In genomic region chr12:108372241-108372640, GRCm38 (mm10) we compare ENCODE assay signal across 13 mouse cellular contexts. TPM values are rescaled to one million over a fixed set of nuclear protein-coding genes. Genes with fewer than 3 reads are reported as not detected.
A peak's percentile ranks its signal among the peaks of the same experiment; 100 is the strongest.
DNase-seq lines count a peak whose midpoint lies in the region; ATAC-seq and TF ChIP-seq lines count a peak whose summit lies in the region.
"Had no signal": no experiment of that assay in that cellular context is flagged by ENCODE, and none has a peak within 500 bp of the region (broad histone marks: within the 10 kb centered on the region; RNA-seq: fewer than 3 reads in every experiment).

No protein-coding gene starts in this region.

- no peak for TF ChIP-seq CTCF in intestine, postnatal 0 days (IDR thresholded peaks at IDR 0.05; ENCODE audit: low read depth)

- no peak overlapping the region for H3K4me2 ChIP-seq in intestine, embryonic 14.5 days (ENCODE audit: low read length)
- H3K4me2 ChIP-seq in intestine, postnatal 0 days (replicated peaks; ENCODE audit: low read depth) = no peak overlapping the region; the same call in 1 of the 2 replicates
- peak overlapping the region; percentile 60 for H3K4me2 ChIP-seq in heart, embryonic 11.5 days
- peak overlapping the region; percentile 81 for H3K4me2 ChIP-seq in myocyte (ENCODE audit: low read depth)

- no peaks in the 10 kb centered on the region for H3K79me2 ChIP-seq in myocyte (ENCODE audit: control insufficient read depth, insufficient read depth)

- H3K36me3 ChIP-seq in intestine, embryonic 14.5 days (ENCODE audit: control insufficient read depth, insufficient read depth, low read length) = no peaks in the 10 kb centered on the region
- H3K36me3 ChIP-seq in intestine, postnatal 0 days (ENCODE audit: control insufficient read depth, insufficient read depth) = no peaks in the 10 kb centered on the region; the same call in 1 of the 2 replicates
- H3K36me3 ChIP-seq in heart, embryonic 11.5 days (ENCODE audit: control insufficient read depth, insufficient read depth, low read length) = no peaks in the 10 kb centered on the region
- no peaks in the 10 kb centered on the region for H3K36me3 ChIP-seq in myocyte (ENCODE audit: control insufficient read depth, insufficient read depth)

- DNase-seq in intestine, embryonic 14.5 days (ENCODE audit: low spot score) = no peak
- DNase-seq in cerebellum, postnatal 10 days = peak; percentile 70 to 73
- DNase-seq in frontal cortex, adult 2 months (ENCODE audit: extremely low spot score in 1 of 2, low spot score in 1 of 2) = no peak
- no peak for DNase-seq in kidney, postnatal 25 days
- no peak for DNase-seq in adrenal gland, adult 8-10 months
- DNase-seq: kidney, adult 11 months; right cerebral cortex, postnatal 4 days; thymus, postnatal 14 days had no signal

- H3K4me1 ChIP-seq in intestine, embryonic 14.5 days (replicated peaks; ENCODE audit: control insufficient read depth, insufficient read depth, low read length) = peaks cover 29% of the 10 kb centered on the region
- no peaks in the 10 kb centered on the region for H3K4me1 ChIP-seq in intestine, postnatal 0 days (replicated peaks; ENCODE audit: control insufficient read depth, insufficient read depth, low read length)
- H3K4me1 ChIP-seq in heart, embryonic 11.5 days (ENCODE audit: control insufficient read depth, insufficient read depth, low read length) = peaks cover 27% of the 10 kb centered on the region

- 82% methylated on average over 17 of the region's 17 CpGs for WGBS in intestine, embryonic 14.5 days
- 88% methylated on average over 17 of the region's 17 CpGs for WGBS in intestine, postnatal 0 days
- 63% methylated on average over 17 of the region's 17 CpGs for WGBS in heart, embryonic 11.5 days (ENCODE audit: insufficient replicate concordance)

- peak overlapping the region; percentile 19; the same call in 1 of the 2 replicates for H3K27ac ChIP-seq in intestine, embryonic 14.5 days (ENCODE audit: low read depth)
- no peak overlapping the region for H3K27ac ChIP-seq in intestine, postnatal 0 days (ENCODE audit: low read depth, low read length)
- peak overlapping the region; percentile 60 for H3K27ac ChIP-seq in heart, embryonic 11.5 days (ENCODE audit: low read depth, low read length)
- H3K27ac ChIP-seq: macrophage had no signal

- H3K9ac ChIP-seq in intestine, embryonic 14.5 days (ENCODE audit: low read length) = no peak overlapping the region
- no peak overlapping the region for H3K9ac ChIP-seq in intestine, postnatal 0 days (ENCODE audit: low read depth, low read length)
- H3K9ac ChIP-seq in heart, embryonic 11.5 days (ENCODE audit: low read depth, low read length) = peak overlapping the region; percentile 4

- H3K9me3 ChIP-seq in intestine, embryonic 14.5 days (ENCODE audit: control insufficient read depth, low read length) = no peaks in the 10 kb centered on the region
- no peaks in the 10 kb centered on the region for H3K9me3 ChIP-seq in intestine, postnatal 0 days (ENCODE audit: control insufficient read depth)
- no peaks in the 10 kb centered on the region for H3K9me3 ChIP-seq in heart, embryonic 11.5 days (replicated peaks; ENCODE audit: control insufficient read depth, low read length)

- ATAC-seq in intestine, embryonic 14.5 days (replicated peaks; ENCODE audit: low FRiP score, low TSS enrichment, low read depth) = no peak
- no peak for ATAC-seq in intestine, postnatal 0 days
- ATAC-seq in heart, embryonic 11.5 days (replicated peaks; ENCODE audit: insufficient number of reproducible peaks, low FRiP score, low TSS enrichment) = no peak

- no peak for TF ChIP-seq POLR2A in myocyte (IDR thresholded peaks at IDR 0.05; ENCODE audit: insufficient read length, low read depth)

- H3ac ChIP-seq in myocyte (ENCODE audit: control insufficient read depth, insufficient read length) = no peak overlapping the region

- no peak overlapping the region for H3K4me3 ChIP-seq in intestine, embryonic 14.5 days (ENCODE audit: low read depth, low read length)
- no peak overlapping the region for H3K4me3 ChIP-seq in intestine, postnatal 0 days (ENCODE audit: low read depth, low read length)
- no peak overlapping the region for H3K4me3 ChIP-seq in heart, embryonic 11.5 days (ENCODE audit: low read depth, low read length)
- no peak overlapping the region for H3K4me3 ChIP-seq in myocyte

- no peaks in the 10 kb centered on the region for H3K27me3 ChIP-seq in intestine, embryonic 14.5 days (replicated peaks; ENCODE audit: control insufficient read depth, insufficient read depth, low read length)
- no peaks in the 10 kb centered on the region for H3K27me3 ChIP-seq in intestine, postnatal 0 days (replicated peaks; ENCODE audit: control insufficient read depth, insufficient read depth, low read length)
- no peaks in the 10 kb centered on the region for H3K27me3 ChIP-seq in heart, embryonic 11.5 days (ENCODE audit: control insufficient read depth, insufficient read depth, low read length)
- no peaks in the 10 kb centered on the region for H3K27me3 ChIP-seq in myocyte (ENCODE audit: control insufficient read depth, insufficient read depth, insufficient read length)

TF ChIP-seq in myocyte, 11 proteins besides CTCF, POLR2A, EP300 and RAD21:
- TF ChIP-seq SRF (IDR thresholded peaks at IDR 0.05; ENCODE audit: control insufficient read depth, insufficient read length, low read depth) = no peak
- no peak for TF ChIP-seq MAX (IDR thresholded peaks at IDR 0.05; ENCODE audit: low read depth)
- TF ChIP-seq USF1 (IDR thresholded peaks at IDR 0.05; ENCODE audit: low read depth) = no peak
- TF ChIP-seq POLR2AphosphoS2 (IDR thresholded peaks at IDR 0.05; ENCODE audit: insufficient read length, low read depth) = no peak

RNA-seq across cellular contexts. Expression of gene Eml1, which starts 1.5 kb away (rescaled TPM):
- polyA plus RNA-seq in intestine, embryonic 14.5 days (2014; fragmentation: Nextera tagmentation; extraction: Ambion mirVana) = 72.4 and 94.5 TPM in 2 replicates
- polyA plus RNA-seq in intestine, postnatal 0 days (2015; fragmentation: Nextera tagmentation; extraction: Ambion mirVana) = 27.8 and 32.9 TPM in 2 replicates
- 48.3 and 48.7 TPM in 2 replicates for polyA plus RNA-seq in heart, embryonic 11.5 days (2014; fragmentation: Nextera tagmentation; extraction: Ambion mirVana)
- polyA plus RNA-seq in myocyte (2012; fragmentation: generic; extraction: Trizol) = 33.4 TPM
- polyA plus RNA-seq in frontal cortex, adult 2 months (2012; rRNA removed) = 49.3 and 57.7 TPM in 2 replicates
- total RNA-seq in adrenal gland, adult 8-10 months (2022) = 10 to 100 TPM; 15.2 to 31.0 (median 22.8) TPM
- total RNA-seq: common myeloid progenitor, adult 5-6 weeks had no signal
- polyA plus RNA-seq: macrophage had no signal

RNA-seq across cellular contexts. Expression of gene Cyp46a1, which starts 38.1 kb away (rescaled TPM):
- polyA plus RNA-seq in intestine, embryonic 14.5 days (2014; fragmentation: Nextera tagmentation; extraction: Ambion mirVana) = 4.7 and 5.1 TPM in 2 replicates
- polyA plus RNA-seq in intestine, postnatal 0 days (2015; fragmentation: Nextera tagmentation; extraction: Ambion mirVana) = 0.85 and 0.86 TPM in 2 replicates
- 4.3 and 5.5 TPM in 2 replicates for polyA plus RNA-seq in heart, embryonic 11.5 days (2014; fragmentation: Nextera tagmentation; extraction: Ambion mirVana)
- polyA plus RNA-seq in myocyte (2012; fragmentation: generic; extraction: Trizol) = 1.6 TPM
- 377 and 384 TPM in 2 replicates for polyA plus RNA-seq in frontal cortex, adult 2 months (2012; rRNA removed)
- total RNA-seq in adrenal gland, adult 8-10 months (2022) = 1 to 10 TPM; 2.1 to 7.3 (median 4.7) TPM
- total RNA-seq: common myeloid progenitor, adult 5-6 weeks had no signal
- polyA plus RNA-seq: macrophage had no signal

Comparison
In these comparisons a context has a peak if more than half of its experiments do, and no peak if none do; other contexts are left out.
1. DNase-seq: peak in cerebellum, postnatal 10 days (2 of 2); none in intestine, embryonic 14.5 days (single experiment), frontal cortex, adult 2 months (0 of 2), kidney, postnatal 25 days (0 of 2) and adrenal gland, adult 8-10 months (single experiment).
2. H3K4me2 ChIP-seq: peak in heart, embryonic 11.5 days (single experiment) and myocyte (single experiment); none in intestine, embryonic 14.5 days (single experiment) and intestine, postnatal 0 days (single experiment).
3. RNA of gene Cyp46a1, which starts 38.1 kb away (polyA plus RNA-seq): 377 to 384 TPM in frontal cortex, adult 2 months; 4.7 to 5.1 TPM in intestine, embryonic 14.5 days, 4.3 to 5.5 TPM in heart, embryonic 11.5 days, 1.6 TPM in myocyte (single experiment) and 0.85 to 0.86 TPM in intestine, postnatal 0 days; every median in the first group is over 10 times any median in the second.